Comparison of ENCODE assay signal across 19 mouse cellular contexts in the genomic region with DNA sequence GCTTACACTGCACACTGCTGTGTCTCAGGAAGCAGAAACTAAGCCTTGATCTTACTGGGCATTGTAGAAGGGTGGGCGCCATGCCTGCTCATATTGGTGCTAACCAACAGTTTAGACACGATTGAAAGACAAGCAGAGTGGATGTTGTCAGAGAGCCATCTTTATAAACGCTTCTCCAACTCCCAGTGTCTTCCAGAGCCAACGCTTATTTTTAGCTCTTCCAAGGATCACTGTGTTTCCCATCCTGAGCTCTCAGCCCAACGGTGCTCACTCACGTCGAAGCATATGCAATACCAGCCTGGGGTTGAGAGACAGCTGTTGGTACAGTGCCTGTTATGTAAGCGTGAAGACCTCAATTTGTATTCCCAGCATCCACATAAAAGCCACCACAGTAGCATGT.
DNase-seq lines count a peak whose midpoint lies in the region; ATAC-seq lines count a peak whose summit lies in the region.
"Had no signal": no experiment of that assay in that cellular context is flagged by ENCODE, and none has a peak within 500 bp of the region (broad histone marks: within the 10 kb centered on the region; RNA-seq: fewer than 3 reads in every experiment).

No protein-coding gene starts in this region.

- ATAC-seq in frontal cortex, adult (ENCODE audit: low TSS enrichment) = peak; percentile 91
- no peak for ATAC-seq in megakaryocyte progenitor cell, adult 5-6 weeks (replicated peaks; ENCODE audit: poor library complexity)
- ATAC-seq: lung, postnatal 0 days; midbrain, embryonic 15.5 days had no signal

- no peak for DNase-seq in frontal cortex, adult 2 months (ENCODE audit: extremely low spot score in 1 of 2, low spot score in 1 of 2)
- peak; percentile 69 for DNase-seq in right cerebral cortex, adult 18-20 months
- no peak for DNase-seq in right cerebral cortex, postnatal 4 days
- DNase-seq in layer of hippocampus, adult 9-11 months = peak; percentile 79
- peak; percentile 77 for DNase-seq in telencephalon, adult 2 months (ENCODE audit: low read depth, low spot score)
- no peak for DNase-seq in ovary, adult 18-20 months (ENCODE audit: low spot score)
- DNase-seq: adrenal gland, postnatal 25 days; B cell, adult 2 months; cerebellum, adult 9-10 months; gastrocnemius, postnatal 36 days; heart, postnatal 4 days; kidney, adult 18-20 months; kidney, postnatal 10 days; liver; thymus, postnatal 25 days had no signal

Comparison
In these comparisons a context has a peak if more than half of its experiments do, and no peak if none do; other contexts are left out.
1. DNase-seq: peak in right cerebral cortex, adult 18-20 months (single experiment), layer of hippocampus, adult 9-11 months (single experiment) and telencephalon, adult 2 months (single experiment); none in frontal cortex, adult 2 months (0 of 2), right cerebral cortex, postnatal 4 days (single experiment) and ovary, adult 18-20 months (single experiment).